Mouse (Mus musculus) E14TG2a.4 (cell line): ENCODE measurements at regions not wholly inside any gene's neighbourhood (a gene's known extent, or its start where the extent isn't known, plus 50 kb on each side); places are given as distances from the start of the nearest gene placed in this dataset.

ENCODE experiments used
- CTCF ChIP-seq: conservative IDR thresholded peaks from 2 replicates; pipeline ENCODE4 v1.5.1; 2014; ENCODE audit warnings: low read length
- NANOG ChIP-seq: IDR thresholded peaks from 2 replicates; pipeline ENCODE4 v1.6.1; 2014; ENCODE audit warnings: borderline replicate concordance, low read length, mixed read lengths

GRCm38 (mm10) chr3:102319331-102319730 is 114.8 kb upstream of the Vangl1 start:
- TF ChIP-seq CTCF (no peak), NANOG (no peak)
